Mouse (Mus musculus): ENCODE measurements at regions not wholly inside any gene's neighbourhood (a gene's known extent, or its start where the extent isn't known, plus 50 kb on each side); places are given as distances from the start of the nearest gene placed in this dataset.

GRCm38 (mm10) chr12:58581811-58582572 lies 312.9 kb upstream of the Clec14a start:
- in situ Hi-C loops (cut with MboI; ENCODE audit: low pct_ligation_motif_present, low pct_unique_long_range_greater_than_20kb, low sequenced_read_pairs) (loop anchor here (5.0 kb wide), 1 partner anchor 35 kb away; no protein-coding TSS in a partner anchor), dilution Hi-C loops (cut with MboI; ENCODE audit: extremely low pct_ligation_motif_present, extremely low pct_unique_long_range_greater_than_20kb, low sequenced_read_pairs) (no loop called here)
- no peak overlapping the region for H3K27ac ChIP-seq (ENCODE audit: insufficient read depth, low read depth)
- H3K4me1 ChIP-seq (ENCODE audit: control insufficient read depth in 1 of 2, insufficient read depth in 2 of 2) = no peaks in the 10 kb centered on the region
- no peak overlapping the region for H3K9ac ChIP-seq (ENCODE audit: insufficient read depth, low read depth)
- no peak overlapping the region for H3K4me2 ChIP-seq (ENCODE audit: insufficient read depth, low read depth, poor library complexity, severe bottlenecking)
- TF ChIP-seq PAX5 (IDR thresholded peaks at IDR 0.05; ENCODE audit: low read length) = no peak
- TF ChIP-seq ZMIZ1 (IDR thresholded peaks at IDR 0.05; ENCODE audit: low read depth, low read length) = no peak
- H3K27me3 ChIP-seq (replicated peaks) = no peaks in the 10 kb centered on the region
- DNase-seq (ENCODE audit: extremely low read depth) = no peak
- no peaks in the 10 kb centered on the region for H3K36me3 ChIP-seq (replicated peaks in 1 of 2; ENCODE audit: control insufficient read depth in 1 of 2, insufficient read depth in 1 of 2, low read length in 1 of 2)
- no peak overlapping the region for H3K4me3 ChIP-seq (replicated peaks in 1 of 3; ENCODE audit: low read depth in 2 of 3, low read length in 2 of 3, poor library complexity in 1 of 3)
- H3K9me3 ChIP-seq (replicated peaks; ENCODE audit: low read length) = no peaks in the 10 kb centered on the region
- H3K79me2 ChIP-seq (replicated peaks; ENCODE audit: control insufficient read depth, extremely low read depth, insufficient read depth, poor library complexity, severe bottlenecking) = no peaks in the 10 kb centered on the region

- Histone ChIP-seq H3K9me3 (replicated peaks; ENCODE audit: low read length) (no peaks in the 10 kb centered on the region), H3K79me2 (replicated peaks; ENCODE audit: control insufficient read depth, extremely low read depth, insufficient read depth, poor library complexity, severe bottlenecking) (no peaks in the 10 kb centered on the region), H3K27me3 (replicated peaks) (no peaks in the 10 kb centered on the region), H3K4me2 (ENCODE audit: insufficient read depth, low read depth, poor library complexity, severe bottlenecking) (no peak overlapping the region), H3K4me3 (replicated peaks in 1 of 3; ENCODE audit: low read depth in 2 of 3, low read length in 2 of 3, poor library complexity in 1 of 3) (no peak overlapping the region), H3K27ac (ENCODE audit: insufficient read depth, low read depth) (no peak overlapping the region), H3K4me1 (ENCODE audit: control insufficient read depth in 1 of 2, insufficient read depth in 2 of 2) (no peaks in the 10 kb centered on the region), H3K9ac (ENCODE audit: insufficient read depth, low read depth) (no peak overlapping the region), H3K36me3 (replicated peaks in 1 of 2; ENCODE audit: control insufficient read depth in 1 of 2, insufficient read depth in 1 of 2, low read length in 1 of 2) (no peaks in the 10 kb centered on the region)
- DNase-seq (ENCODE audit: extremely low read depth) = no peak
- dilution Hi-C loops (cut with MboI; ENCODE audit: extremely low pct_ligation_motif_present, extremely low pct_unique_long_range_greater_than_20kb, low sequenced_read_pairs) (no loop called here), in situ Hi-C loops (cut with MboI; ENCODE audit: low pct_ligation_motif_present, low pct_unique_long_range_greater_than_20kb, low sequenced_read_pairs) (no loop called here)
- TF ChIP-seq EP300 (IDR thresholded peaks at IDR 0.05; ENCODE audit: low read length) = no peak
- no peak for TF ChIP-seq CHD2 (IDR thresholded peaks at IDR 0.05; ENCODE audit: low read length)
- TF ChIP-seq MXI1 (IDR thresholded peaks at IDR 0.05; ENCODE audit: low read depth, low read length) = no peak
- no peak for TF ChIP-seq NRF1 (IDR thresholded peaks at IDR 0.05; ENCODE audit: low read depth, low read length)
- no peak for TF ChIP-seq ZKSCAN1 (IDR thresholded peaks at IDR 0.05; ENCODE audit: borderline replicate concordance, low read depth, low read length)
- TF ChIP-seq SIN3A (IDR thresholded peaks at IDR 0.05; ENCODE audit: low read length) = no peak
- no peak for TF ChIP-seq PAX5 (IDR thresholded peaks at IDR 0.05; ENCODE audit: low read length)
- TF ChIP-seq ELF1 (IDR thresholded peaks at IDR 0.05; ENCODE audit: low read depth, low read length) = no peak
Observed at GRCm38 (mm10) chr12:58569056-58569455, 300.0 kb upstream of the Clec14a start.

GRCm38 (mm10) chr12:58560840-58561239 lies 291.8 kb upstream of the Clec14a start:
- peak; percentile 16 for DNase-seq (ENCODE audit: extremely low read depth)
- TF ChIP-seq MEF2A (IDR thresholded peaks at IDR 0.05; ENCODE audit: borderline replicate concordance, low read depth, low read length) (no peak), NELFE (IDR thresholded peaks at IDR 0.05; ENCODE audit: low read depth, low read length) (no peak), USF1 (IDR thresholded peaks at IDR 0.05; ENCODE audit: low read depth, low read length) (no peak), SMC3 (IDR thresholded peaks at IDR 0.05; ENCODE audit: low read depth, low read length) (no peak), MAFK (IDR thresholded peaks at IDR 0.05; ENCODE audit: insufficient replicate concordance, low read length) (no peak), PAX5 (IDR thresholded peaks at IDR 0.05; ENCODE audit: low read length) (no peak), CTCF (conservative IDR thresholded peaks at IDR 0.05 in 1 of 2, IDR thresholded peaks at IDR 0.05 in 1 of 2; ENCODE audit: low read depth in 2 of 2, low read length in 2 of 2) (no peak), NRF1 (IDR thresholded peaks at IDR 0.05; ENCODE audit: low read depth, low read length) (no peak), ZNF384 (IDR thresholded peaks at IDR 0.05; ENCODE audit: low read depth, low read length) (no peak), E2F4 (IDR thresholded peaks at IDR 0.05; ENCODE audit: insufficient replicate concordance, low read depth, low read length) (no peak), CHD1 (IDR thresholded peaks at IDR 0.05; ENCODE audit: low read depth, low read length) (no peak)
- no peak overlapping the region for H3K27ac ChIP-seq (ENCODE audit: insufficient read depth, low read depth)
- no peak overlapping the region for H3K4me3 ChIP-seq (replicated peaks in 1 of 3; ENCODE audit: low read depth in 2 of 3, low read length in 2 of 3, poor library complexity in 1 of 3)
- dilution Hi-C loops (cut with MboI; ENCODE audit: extremely low pct_ligation_motif_present, extremely low pct_unique_long_range_greater_than_20kb, low sequenced_read_pairs) (no loop called here), in situ Hi-C loops (cut with MboI; ENCODE audit: low pct_ligation_motif_present, low pct_unique_long_range_greater_than_20kb, low sequenced_read_pairs) (no loop called here)
- H3K27me3 ChIP-seq (replicated peaks) = no peaks in the 10 kb centered on the region
- H3K9ac ChIP-seq (ENCODE audit: insufficient read depth, low read depth) = no peak overlapping the region
- H3K79me2 ChIP-seq (replicated peaks; ENCODE audit: control insufficient read depth, extremely low read depth, insufficient read depth, poor library complexity, severe bottlenecking) = no peaks in the 10 kb centered on the region
- H3K9me3 ChIP-seq (replicated peaks; ENCODE audit: low read length) = no peaks in the 10 kb centered on the region
- peaks cover 0 to 16% of the 10 kb centered on the region in 2 experiments; a peak in 2 of 4 replicates for H3K4me1 ChIP-seq (ENCODE audit: control insufficient read depth in 1 of 2, insufficient read depth in 2 of 2)
- H3K4me2 ChIP-seq (ENCODE audit: insufficient read depth, low read depth, poor library complexity, severe bottlenecking) = no peak overlapping the region
- H3K36me3 ChIP-seq (replicated peaks in 1 of 2; ENCODE audit: control insufficient read depth in 1 of 2, insufficient read depth in 1 of 2, low read length in 1 of 2) = no peaks in the 10 kb centered on the region
